Mouse (Mus musculus) CD4-positive, CD25-positive, alpha-beta regulatory T cell, adult 2 months (primary cell): Measurements from ENCODE around the gene Atp8b5.

Experiments used
- DNase-seq: peaks from one replicate; pipeline ENCODE4 v3.0.0-alpha.2; 2012; ENCODE audit warnings: low read depth, low spot score

Gene Atp8b5

DNA sequence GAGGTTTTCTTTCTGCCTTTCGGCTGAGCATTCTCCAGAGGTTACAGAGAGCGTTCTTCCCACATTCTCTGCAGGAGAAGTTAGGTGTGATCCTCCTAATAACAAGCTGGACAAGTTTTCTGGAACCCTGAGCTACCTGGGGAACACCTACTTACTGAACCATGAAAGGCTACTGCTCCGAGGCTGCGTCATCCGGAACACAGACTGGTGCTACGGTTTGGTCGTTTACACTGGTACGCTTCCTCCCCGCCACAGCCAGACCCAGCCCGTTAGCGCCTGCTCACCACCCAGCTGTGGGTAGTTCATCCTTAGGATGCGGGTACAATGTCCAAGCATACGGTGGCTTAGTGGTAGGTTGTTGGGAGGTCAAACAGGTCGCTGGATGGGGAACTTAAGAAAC, 55.4 kb downstream of the Atp8b5 start:
- DNase-seq: no peak

DNA sequence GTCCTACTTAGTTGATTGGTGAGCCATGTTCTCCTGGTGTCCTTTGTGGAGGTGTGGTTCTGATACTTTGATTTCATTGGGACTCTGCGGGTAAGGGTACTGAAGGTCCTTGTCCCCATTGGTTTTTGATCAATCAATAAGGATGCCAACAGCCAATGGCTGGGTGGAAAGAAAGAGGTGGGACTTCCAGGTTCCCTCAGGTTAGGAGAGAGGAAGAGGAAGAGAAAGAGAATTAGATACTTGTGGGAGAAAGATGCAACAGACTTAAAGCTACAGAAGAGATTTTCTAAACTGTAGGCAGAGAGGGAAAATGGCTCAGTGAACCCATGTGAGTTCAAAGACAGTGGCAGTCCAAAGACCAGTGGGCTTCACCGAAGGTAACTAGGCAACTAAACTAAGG, 60.2 kb downstream of the Atp8b5 start:
- DNase-seq: no peak

DNA sequence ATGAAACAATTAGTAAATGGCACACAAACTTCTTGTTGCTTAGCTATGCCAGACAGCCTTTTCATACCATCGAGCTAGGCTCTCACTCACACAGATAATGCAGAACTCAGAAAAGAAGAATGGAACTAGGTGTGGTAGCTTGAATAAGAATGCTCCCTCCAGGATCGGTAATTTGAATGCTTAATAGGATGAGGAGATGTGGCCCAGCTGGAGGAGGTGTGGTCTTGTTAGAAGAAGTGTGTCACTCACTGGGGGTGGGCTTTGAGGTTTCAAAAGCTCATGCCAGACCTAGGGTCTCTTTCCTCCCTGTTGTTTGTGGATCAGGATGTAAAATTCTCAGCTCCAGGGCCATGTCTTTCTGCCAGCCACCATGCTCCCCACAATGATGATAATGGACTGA, 67.8 kb downstream of the Atp8b5 start:
- DNase-seq: no peak

DNA sequence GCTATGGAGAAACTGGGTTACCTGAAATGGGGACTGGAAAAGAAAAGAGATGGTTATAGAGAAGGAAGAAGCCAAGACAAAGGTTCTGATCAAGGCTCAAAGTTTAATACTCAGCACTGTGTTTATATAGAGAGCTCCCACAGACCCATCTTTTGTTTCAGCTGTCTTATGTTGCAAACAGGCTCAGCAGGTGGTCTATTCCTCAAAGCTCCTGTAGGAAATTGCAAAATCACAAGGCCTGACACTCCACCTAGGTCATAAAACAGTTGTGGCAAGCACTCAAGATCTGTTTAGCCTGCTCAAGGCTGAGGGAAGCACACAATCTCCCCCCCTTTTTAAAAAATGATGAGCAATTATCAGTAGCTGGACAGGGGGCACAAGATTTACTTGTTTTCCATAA, 69.2 kb downstream of the Atp8b5 start:
- no peak for DNase-seq

DNA sequence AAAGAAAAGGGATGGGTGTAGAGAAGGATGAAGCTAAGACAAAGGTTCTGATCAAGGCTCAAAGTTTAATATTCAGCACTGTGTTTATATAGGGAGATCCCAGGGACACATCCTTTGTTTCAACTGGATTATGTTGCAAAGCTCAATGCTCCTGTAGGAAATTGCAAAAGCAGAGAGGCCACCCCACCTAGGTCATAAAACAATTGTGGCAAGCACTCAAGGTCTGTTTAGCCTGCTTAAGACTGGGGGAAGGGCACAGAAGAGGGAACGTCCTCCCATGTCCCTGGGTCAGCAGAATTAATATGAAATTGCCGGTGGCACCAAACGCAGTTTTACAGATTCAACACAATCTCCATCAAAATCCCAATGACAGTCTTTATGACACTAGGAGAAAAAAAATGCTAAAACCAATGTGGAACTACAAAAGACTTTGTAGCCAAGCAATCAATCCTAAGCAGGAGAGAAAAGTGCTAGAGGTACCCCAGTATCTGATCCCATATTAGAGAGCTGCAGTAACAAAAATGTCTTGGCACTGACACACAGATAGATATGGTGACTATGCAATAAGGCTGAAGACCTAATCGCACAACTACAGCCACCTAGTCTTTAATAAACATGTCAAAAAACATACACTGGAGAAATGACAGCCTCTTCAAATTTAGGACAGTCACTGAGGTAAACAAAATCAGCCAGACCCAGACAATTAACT, 73.3 kb downstream of the Atp8b5 start:
- DNase-seq: no peak

DNA sequence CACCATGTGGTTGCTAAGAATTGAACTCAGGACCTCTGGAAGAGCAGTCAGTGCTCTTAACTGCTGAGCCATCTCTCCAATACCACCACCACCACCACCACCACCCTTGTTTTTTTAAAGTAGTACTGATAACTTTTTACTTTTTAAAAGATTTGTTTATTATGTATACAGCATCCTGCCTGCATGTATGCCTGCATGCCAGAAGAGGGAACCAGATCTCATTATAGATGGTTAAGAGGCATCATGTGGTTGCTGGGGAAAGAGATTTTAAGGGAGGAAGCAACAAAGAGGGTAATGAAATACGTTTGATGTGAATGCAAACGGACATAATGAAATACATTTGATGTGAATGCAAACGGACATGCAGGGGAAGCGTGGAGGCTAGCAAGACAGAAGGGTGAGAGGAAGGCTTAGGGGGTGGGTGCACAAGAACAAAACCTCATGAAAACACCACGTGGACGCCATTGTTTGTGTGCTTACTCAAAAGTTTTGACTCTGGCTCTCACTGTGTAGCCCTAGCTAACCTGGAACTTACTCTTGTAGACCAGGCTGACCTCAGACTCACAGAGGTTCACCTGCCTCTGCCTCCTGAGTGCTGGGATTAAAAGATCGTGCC, 74.4 kb downstream of the Atp8b5 start:
- peak; percentile 1 for DNase-seq

DNA sequence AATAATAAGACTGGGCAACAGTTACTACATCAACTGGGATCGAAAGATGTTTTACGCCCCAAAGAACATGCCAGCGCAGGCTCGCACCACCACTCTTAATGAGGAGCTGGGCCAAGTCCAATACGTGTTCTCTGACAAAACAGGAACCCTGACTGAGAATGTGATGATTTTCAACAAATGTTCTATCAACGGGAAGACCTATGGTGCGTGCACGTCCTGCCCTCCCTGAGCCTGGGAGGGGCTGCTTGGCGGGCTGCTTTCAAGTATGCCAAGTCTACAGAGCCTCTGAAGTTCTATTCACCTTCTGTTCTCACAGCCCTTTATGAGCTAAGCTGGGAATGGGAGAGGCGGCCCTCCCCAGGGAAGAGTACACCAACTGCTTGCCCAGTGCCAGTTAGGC, 75.5 kb downstream of the Atp8b5 start:
- no peak for DNase-seq

DNA sequence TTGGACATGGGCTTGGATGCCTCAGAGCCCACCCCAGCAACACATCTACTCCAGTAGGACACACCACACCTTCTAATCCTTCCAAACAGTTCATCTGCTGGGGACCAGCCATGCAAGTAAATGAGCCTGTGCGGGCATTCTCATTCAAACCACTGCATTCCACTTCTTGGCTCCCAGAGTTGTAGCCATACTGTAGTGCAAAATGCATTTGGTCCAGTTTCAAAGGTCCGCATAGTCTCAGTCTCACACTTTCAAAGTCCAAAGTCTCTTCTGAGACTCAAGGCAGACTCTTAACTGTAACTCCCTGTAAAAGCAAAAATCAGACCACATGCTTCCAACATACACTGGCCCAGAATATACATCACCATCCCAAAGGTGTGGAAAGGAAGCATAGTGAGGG, 78.0 kb downstream of the Atp8b5 start:
- DNase-seq: no peak

DNA sequence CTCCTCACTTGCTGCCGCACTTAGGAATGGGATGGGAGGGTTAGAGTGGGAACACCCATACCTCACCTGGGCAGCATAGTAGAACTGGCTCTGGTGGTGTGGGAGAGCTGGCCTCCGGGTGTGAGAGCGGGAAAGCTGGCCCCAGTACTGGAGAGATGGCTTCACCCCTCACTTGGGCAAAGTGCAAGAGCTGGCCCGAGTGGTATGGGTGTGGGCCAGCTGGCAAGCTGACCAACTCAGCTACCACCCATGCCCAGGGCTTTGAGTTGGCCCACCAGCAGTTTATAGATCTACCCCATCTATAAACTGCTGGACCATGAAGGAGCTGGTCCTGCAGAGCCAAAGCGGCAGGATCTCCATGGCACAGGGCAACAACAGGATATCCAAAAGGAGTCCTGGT, 82.2 kb downstream of the Atp8b5 start:
- no peak for DNase-seq

DNA sequence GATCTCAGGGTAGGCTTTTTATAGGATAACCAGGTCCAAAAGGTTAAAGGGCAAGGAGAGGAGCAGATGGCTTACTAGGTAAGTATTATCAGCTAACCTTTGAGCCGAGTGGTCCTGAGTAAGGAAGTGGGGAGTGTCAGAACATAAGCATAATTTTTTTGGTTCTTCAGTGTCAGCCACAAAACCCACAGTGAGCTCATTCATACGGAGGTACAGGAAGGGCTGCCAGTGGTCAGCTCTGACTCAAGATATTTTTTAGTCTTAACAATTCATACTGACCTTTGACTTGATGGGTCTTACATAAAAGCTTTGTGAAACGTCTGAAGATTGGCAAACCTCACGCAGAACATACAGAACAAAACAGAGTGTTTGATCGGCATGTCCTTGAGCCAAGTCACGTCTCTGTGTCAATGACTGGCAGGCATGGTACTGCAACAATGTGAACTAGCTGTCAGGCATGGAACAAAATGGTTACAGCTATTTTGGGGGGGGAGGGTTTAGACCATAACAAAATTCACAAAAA, 83.1 kb downstream of the Atp8b5 start:
- no peak for DNase-seq

DNA sequence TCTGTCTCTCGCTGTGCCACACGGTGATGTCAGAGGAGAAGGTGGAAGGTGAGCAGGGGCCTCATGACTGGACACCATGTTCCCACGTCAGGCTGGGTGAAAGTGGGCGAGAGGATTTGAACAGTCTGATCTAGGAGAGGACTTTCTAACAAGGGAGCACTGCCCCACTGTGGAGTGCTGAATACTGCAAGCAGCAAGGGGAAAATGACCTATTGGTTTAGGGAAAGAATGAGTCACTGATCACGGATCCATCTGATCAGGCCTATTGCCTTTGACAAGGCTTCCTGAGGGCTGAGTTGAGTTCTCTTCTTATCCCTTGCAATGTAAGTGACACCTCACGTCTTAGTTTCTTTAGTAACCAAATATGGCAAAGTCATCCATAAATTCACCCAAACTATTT, 86.7 kb downstream of the Atp8b5 start:
- DNase-seq: no peak

DNA sequence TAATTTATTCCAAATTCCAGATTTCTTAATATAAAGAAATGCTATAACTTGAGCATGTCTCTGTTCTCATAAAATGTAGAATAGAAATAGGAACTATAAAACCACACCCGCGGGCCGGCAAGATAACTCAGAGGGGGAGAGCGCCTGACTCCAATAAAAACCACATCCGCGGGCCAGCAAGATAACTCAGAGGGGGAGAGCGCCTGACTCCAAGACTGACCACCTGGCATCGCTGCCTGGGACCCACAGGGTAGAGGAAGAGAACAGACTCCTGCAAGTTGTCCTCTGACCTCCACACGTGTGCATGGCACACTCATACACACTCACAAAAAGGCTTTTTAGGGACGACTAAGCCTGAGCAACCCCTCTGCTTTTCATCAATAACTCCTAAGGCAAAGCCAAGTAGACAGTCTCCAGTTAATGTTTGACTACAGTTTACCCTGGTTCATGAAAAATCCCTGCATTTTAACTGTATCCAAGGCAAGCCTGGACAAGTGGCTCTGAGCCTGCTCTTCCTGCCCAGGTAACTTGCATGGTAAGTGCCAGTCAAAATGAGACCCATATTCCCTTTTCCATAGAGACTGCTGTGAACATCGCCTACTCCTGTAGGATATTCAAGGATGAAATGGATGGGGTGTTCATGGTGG, 98.1 kb downstream of the Atp8b5 start:
- no peak for DNase-seq

DNA sequence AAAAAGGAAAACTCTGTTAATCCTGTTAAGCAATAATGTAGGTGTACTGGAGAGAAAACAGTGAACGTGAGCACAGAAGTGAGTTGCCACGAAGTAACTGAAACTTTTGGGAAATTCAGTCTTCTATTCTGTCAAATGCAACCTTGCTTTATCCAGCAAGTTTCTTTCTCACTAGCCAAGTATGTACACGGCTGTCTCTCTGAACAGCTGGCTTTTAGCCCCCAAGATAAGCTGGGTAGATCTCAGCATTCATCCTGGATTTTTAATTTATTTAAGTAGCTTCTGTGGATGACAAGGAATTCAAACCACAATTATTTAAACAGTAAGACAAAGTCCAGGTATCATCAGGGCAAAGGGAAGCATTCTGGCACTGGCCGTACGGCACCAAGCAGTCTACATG, 100.3 kb downstream of the Atp8b5 start:
- no peak for DNase-seq

DNA sequence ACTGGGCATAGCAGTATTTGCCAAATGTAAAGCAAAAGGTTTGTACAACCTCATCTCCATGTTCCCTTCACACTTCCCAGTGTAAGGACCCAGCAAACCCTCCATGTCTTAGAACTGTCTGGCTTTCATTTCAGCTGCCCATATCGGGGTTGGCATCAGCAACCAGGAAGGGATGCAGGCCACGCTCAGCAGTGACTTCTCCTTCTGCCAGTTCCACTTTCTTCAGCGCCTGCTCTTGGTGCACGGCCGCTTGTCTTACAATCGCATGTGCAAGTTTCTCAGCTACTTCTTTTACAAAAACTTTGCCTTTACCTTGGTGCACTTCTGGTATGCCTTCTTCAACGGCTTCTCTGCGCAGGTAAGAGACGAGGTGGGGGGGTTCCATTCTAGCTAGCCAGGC, 100.8 kb downstream of the Atp8b5 start:
- DNase-seq: no peak

DNA sequence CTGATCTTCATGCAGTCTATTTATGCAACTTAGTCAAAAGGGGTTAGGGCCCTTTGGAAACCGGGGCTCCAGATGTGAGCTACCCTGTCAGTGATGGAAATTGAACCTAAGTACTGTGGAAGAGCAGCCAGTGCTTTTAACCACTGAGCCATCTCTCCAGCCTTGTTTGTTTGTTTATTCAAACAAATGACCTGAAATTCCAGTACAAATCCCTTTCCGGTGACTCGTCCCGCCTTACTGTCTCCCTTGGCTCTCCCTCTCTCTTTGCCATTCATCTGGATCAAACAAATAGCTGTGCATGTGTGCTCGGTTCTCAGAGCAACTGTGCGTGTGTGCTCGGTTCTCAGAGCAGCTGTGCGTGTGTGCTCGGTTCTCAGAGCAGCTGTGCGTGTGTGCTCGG, 104.4 kb downstream of the Atp8b5 start:
- no peak for DNase-seq

DNA sequence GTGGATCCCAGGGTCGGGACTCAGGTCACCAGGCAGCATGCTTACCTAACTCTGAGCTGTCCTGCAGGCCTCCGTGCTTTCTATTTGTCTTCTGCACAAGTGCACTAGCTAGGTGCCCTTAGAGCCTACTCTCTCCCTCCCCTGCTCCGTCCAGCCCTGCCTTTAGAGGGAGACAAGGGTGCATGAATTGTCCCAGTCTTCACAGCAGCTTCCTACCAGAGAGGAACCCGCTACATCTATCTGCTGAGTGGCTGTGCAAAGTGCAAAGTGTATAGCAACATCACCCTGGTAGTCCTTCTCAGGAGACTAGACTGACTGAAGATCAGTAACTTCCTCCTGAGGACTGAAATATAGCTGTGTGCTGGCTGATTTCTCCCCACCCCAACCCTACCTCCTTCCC, 105.2 kb downstream of the Atp8b5 start:
- no peak for DNase-seq

DNA sequence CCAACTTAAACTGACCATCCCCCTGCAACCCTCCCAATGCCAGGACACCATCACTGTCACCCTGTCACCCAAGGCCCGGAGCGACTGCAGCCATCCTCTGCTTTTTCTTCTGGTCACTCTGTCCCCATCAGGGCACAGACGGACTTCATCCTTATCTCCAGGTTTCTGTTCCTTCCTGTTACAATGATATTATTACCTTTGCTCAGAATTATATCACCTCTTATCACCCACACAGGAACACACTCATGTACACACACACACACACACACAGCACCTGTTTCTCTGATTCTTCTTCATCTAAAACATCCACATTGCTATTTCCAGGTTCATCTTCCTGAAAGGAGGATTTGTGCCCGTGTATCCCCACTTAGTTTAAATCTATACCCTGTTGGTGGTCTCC, 107.3 kb downstream of the Atp8b5 start:
- DNase-seq: no peak

DNA sequence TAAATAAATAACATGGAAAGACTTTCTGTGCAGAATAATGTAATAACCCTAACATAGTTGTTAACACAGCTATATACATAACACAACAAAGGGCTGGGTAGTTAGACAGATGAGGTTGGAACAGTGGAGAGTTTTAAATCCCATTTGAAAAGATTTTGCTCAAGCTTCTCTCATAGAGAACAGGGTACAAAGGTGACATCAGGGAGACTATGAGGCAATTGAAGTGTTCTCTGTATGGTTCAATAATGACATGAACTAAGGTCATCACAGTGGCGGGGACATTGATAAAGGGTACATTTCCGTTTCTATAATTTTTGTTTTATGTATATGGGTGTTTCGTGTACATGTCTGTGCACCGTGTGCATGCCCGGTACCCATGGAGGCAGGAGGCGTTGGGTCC, 112.6 kb downstream of the Atp8b5 start:
- DNase-seq: no peak

DNA sequence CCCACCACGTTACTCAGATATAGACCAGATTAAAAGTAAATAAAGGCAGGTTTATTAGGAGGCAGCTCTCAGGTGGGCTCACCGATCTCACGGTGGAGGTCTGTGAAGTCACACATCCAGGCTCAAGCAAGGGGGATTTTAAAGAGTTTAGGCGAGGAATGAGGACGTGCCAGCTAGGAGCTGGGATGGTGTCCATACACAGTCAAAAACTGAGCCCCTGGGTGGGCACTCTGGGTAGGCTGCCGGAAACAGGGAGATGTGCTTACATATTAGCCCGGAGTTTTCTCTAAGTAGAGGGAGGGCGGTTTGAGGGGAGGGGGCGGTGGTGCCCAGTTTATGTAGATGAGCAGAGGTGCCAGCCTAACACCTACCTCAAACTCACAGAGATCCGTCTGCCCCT, 114.0 kb downstream of the Atp8b5 start:
- no peak for DNase-seq

DNA sequence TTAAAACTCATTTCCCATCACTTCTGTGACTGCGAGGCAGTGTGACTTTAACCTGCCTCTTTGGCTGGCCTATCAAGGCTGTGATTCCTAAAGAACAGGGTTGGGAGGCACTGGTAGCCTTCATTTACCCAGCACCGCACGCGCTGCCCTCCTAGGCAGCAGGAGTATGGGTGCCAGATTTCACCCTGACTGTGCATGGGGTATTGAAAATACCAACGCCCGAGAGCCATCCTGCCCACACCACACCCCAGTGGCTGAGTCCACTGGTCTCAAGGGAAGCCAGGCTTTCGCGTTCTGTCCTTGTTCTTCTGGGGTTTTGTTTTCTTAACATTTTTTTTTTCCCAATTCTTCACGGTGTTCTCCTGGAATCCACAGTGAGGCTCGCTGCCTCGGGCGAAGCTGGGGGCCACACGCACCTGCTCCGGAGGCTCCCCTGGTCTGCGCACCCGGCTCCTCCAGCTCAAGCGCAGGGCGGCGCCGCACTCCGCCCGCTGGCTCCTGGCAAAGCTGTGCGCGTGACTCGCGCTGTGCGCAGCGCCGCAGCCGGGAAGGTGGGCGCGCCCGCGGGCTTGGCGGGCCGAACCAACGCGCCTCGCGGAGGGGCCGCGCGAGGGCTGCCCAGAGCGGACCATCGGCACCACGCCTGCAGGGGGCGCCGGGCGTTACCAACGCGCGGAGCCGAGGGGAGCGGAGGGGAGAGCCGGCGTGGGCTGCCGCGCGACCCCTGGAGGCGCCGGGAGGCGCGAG, 114.6 kb downstream of the Atp8b5 start, which contains the start of gene Rusc2:
Gene Rusc2 (plus strand): TSS at position 572 of the 747 bp plus-strand sequence.
- peak; percentile 22 for DNase-seq

DNA sequence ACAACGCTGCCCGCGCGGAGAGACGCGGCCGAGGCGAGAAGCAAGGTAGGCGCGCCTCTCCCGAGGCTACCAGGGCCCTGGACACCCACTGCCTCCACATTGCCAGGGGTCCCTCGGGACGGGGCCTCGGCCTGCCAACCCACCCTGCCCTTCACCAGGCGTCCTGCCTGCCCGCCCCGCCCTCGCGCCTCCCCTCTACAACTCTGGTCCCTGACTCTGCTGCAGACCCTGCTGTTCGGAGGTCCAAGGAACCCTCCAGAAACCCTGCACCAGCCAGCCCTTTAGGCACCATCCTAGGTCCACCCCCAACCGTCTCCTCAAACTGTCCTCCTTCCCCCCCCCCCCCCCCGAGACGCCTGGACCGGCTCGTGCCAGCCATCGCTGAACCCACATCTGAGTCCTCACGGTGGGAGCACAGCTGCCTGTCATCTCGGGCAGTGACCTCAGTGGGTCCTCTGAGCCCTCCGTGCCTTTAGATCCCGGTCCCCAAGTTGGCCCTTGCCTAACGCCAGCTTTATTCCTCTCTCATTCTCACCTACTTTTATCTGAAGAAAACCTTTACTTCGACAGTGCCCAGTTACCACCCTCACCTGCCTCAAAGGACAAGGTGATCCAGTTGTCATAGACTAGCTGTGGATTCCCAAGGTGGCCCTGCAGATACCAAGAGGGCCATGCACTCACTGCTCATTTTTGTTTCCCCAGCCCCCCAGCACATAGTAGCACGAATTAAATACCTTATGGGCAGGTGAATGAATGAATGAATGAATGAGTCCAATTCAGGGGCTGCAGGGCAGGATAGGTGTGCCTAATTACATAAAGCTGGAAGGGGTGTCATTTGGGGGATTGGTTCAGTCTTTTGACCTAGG, 115.4 kb downstream of the Atp8b5 start:
- DNase-seq: no peak
